Mouse (Mus musculus) G1E (cell line): ENCODE measurements around the gene Ick.

Experiments used
- CTCF ChIP-seq: IDR thresholded peaks from 2 replicates; pipeline ENCODE4 v1.5.1; 2012; ENCODE audit warnings: low read depth, low read length, inconsistent platforms, mixed read lengths
- GATA1 ChIP-seq: IDR thresholded peaks from 2 replicates; pipeline ENCODE4 v1.6.1; 2012; ENCODE audit warnings: borderline replicate concordance, low read length, inconsistent platforms, mixed read lengths
- GATA2 ChIP-seq: IDR thresholded peaks from 2 replicates; pipeline ENCODE4 v1.6.1; 2012; ENCODE audit warnings: low read depth, low read length, inconsistent platforms, borderline replicate concordance
- POLR2AphosphoS5 ChIP-seq: IDR thresholded peaks from 2 replicates; pipeline ENCODE4 v1.6.1; 2012; ENCODE audit warnings: low read depth, low read length, inconsistent platforms; ENCODE audit not compliant: insufficient replicate concordance
- TAL1 ChIP-seq: conservative IDR thresholded peaks from 2 replicates; pipeline ENCODE4 v1.6.1; 2012; ENCODE audit warnings: low read depth, low read length, inconsistent platforms, mixed read lengths

DNA sequence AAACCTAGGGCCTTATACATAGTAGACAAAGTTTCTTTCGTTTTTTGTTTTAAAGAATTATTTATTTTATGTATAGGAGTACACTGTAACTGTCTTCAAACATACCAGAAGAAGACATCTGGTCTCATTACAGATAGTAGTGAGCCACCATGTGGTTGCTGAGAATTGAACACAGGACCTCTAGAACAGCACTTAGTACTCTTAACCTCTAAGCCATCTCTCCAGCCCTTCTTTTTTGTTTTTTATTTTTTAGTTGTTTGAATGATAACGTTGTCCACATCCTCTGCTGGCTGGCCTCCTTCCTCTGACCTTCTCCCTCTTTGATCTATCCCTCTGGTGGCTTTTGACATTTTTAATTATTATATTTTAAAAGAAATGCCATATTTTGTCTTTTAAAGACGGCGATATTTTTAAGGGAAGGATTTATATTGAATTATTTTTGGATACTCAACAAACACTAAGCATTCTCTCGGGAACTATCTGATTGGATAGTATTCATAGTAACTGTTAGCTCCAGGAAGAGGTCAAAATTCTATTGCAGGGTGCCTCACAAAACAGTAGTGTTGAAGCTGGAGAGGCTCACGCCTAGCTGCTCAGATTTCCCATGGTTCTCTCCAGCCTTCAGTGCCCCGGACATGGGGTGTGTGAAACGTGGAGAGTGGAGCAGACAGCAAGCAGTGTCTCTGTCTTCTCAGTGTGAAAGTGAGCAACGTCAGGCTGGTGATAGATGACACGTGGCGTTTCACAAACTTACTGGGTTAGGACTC is 45.4 kb downstream of the Ick start:
- TF ChIP-seq CTCF (no peak), POLR2AphosphoS5 (no peak), TAL1 (no peak), GATA1 (no peak), GATA2 (no peak)
